Mouse (Mus musculus): ENCODE measurements at regions not wholly inside any gene's neighbourhood (a gene's known extent, or its start where the extent isn't known, plus 50 kb on each side); places are given as distances from the start of the nearest gene placed in this dataset.

GRCm38 (mm10) chr2:75590175-75590574 lies 68.9 kb upstream of the Hnrnpa3 start:
- Histone ChIP-seq H3K4me1 (replicated peaks; ENCODE audit: insufficient read depth, low read length) (peaks cover 8% of the 10 kb centered on the region; the same call in 1 of the 2 replicates), H3K36me3 (ENCODE audit: insufficient read depth, low read length) (no peaks in the 10 kb centered on the region), H3K4me2 (ENCODE audit: low read length) (peak overlapping the region; percentile 47), H3K4me3 (replicated peaks; ENCODE audit: low read depth, low read length) (no peak overlapping the region), H3K27me3 (ENCODE audit: insufficient read depth, low read length) (no peaks in the 10 kb centered on the region), H3K9ac (ENCODE audit: low read depth, low read length) (no peak overlapping the region), H3K27ac (no peak overlapping the region), H3K9me3 (replicated peaks; ENCODE audit: low read length) (no peaks in the 10 kb centered on the region)
- TF ChIP-seq CTCF (IDR thresholded peaks at IDR 0.05; ENCODE audit: low read depth) = peak; percentile 99
- 6% methylated on average over 10 of the region's 10 CpGs for WGBS
- peak; percentile 61 for ATAC-seq (replicated peaks; ENCODE audit: low FRiP score, low read depth)
- peak; percentile 95 for DNase-seq (ENCODE audit: low spot score)

- Histone ChIP-seq H3K4me3 (replicated peaks; ENCODE audit: low read depth, low read length) (no peak overlapping the region), H3K36me3 (ENCODE audit: insufficient read depth, low read length) (no peaks in the 10 kb centered on the region), H3K27me3 (ENCODE audit: insufficient read depth, low read length) (no peaks in the 10 kb centered on the region), H3K4me2 (ENCODE audit: low read length) (no peak overlapping the region), H3K9me3 (replicated peaks; ENCODE audit: low read length) (no peaks in the 10 kb centered on the region), H3K27ac (no peak overlapping the region), H3K4me1 (replicated peaks; ENCODE audit: insufficient read depth, low read length) (no peaks in the 10 kb centered on the region), H3K9ac (ENCODE audit: low read depth, low read length) (no peak overlapping the region)
- no peak for TF ChIP-seq CTCF (IDR thresholded peaks at IDR 0.05; ENCODE audit: low read depth)
- ATAC-seq (replicated peaks; ENCODE audit: low FRiP score, low read depth) = no peak
- 61% methylated on average over 5 of the region's 5 CpGs for WGBS
- no peak for DNase-seq (ENCODE audit: low spot score)
Observed at GRCm38 (mm10) chr2:75600511-75600910, 58.5 kb upstream of the Hnrnpa3 start.

GRCm38 (mm10) chr2:75603175-75603871 lies 55.7 kb upstream of the Hnrnpa3 start:
- Histone ChIP-seq H3K36me3 (ENCODE audit: insufficient read depth, low read length) (no peaks in the 10 kb centered on the region), H3K4me1 (replicated peaks; ENCODE audit: insufficient read depth, low read length) (peaks cover 7% of the 10 kb centered on the region), H3K4me3 (replicated peaks; ENCODE audit: low read depth, low read length) (peak overlapping the region; percentile 27; the same call in 1 of the 2 replicates), H3K9ac (ENCODE audit: low read depth, low read length) (peak overlapping the region; percentile 56), H3K27ac (no peak overlapping the region), H3K9me3 (replicated peaks; ENCODE audit: low read length) (no peaks in the 10 kb centered on the region), H3K27me3 (ENCODE audit: insufficient read depth, low read length) (no peaks in the 10 kb centered on the region), H3K4me2 (ENCODE audit: low read length) (peak overlapping the region; percentile 64)
- WGBS = 6% methylated on average over 24 of the region's 26 CpGs
- peak; percentile 73 for TF ChIP-seq CTCF (IDR thresholded peaks at IDR 0.05; ENCODE audit: low read depth)
- DNase-seq (ENCODE audit: low spot score) (peak; percentile 86), ATAC-seq (replicated peaks; ENCODE audit: low FRiP score, low read depth) (no peak)

GRCm38 (mm10) chr2:75605634-75606033 lies 53.4 kb upstream of the Hnrnpa3 start:
- 2% methylated on average over 7 of the region's 7 CpGs for WGBS
- peaks cover 10% of the 10 kb centered on the region for H3K4me1 ChIP-seq (replicated peaks; ENCODE audit: insufficient read depth, low read length)
- peak; percentile 100 for TF ChIP-seq CTCF (IDR thresholded peaks at IDR 0.05; ENCODE audit: low read depth)
- H3K27ac ChIP-seq = no peak overlapping the region
- no peak overlapping the region for H3K4me2 ChIP-seq (ENCODE audit: low read length)
- ATAC-seq (replicated peaks; ENCODE audit: low FRiP score, low read depth) (no peak), DNase-seq (ENCODE audit: low spot score) (peak; percentile 91)
- H3K9ac ChIP-seq (ENCODE audit: low read depth, low read length) = no peak overlapping the region
- no peaks in the 10 kb centered on the region for H3K36me3 ChIP-seq (ENCODE audit: insufficient read depth, low read length)
- H3K9me3 ChIP-seq (replicated peaks; ENCODE audit: low read length) = no peaks in the 10 kb centered on the region
- H3K4me3 ChIP-seq (replicated peaks; ENCODE audit: low read depth, low read length) = no peak overlapping the region
- no peaks in the 10 kb centered on the region for H3K27me3 ChIP-seq (ENCODE audit: insufficient read depth, low read length)

GRCm38 (mm10) chr2:75607010-75607915 lies 51.8 kb upstream of the Hnrnpa3 start:
- DNase-seq (ENCODE audit: low spot score) (peak; percentile 67), ATAC-seq (replicated peaks; ENCODE audit: low FRiP score, low read depth) (no peak)
- Histone ChIP-seq H3K4me2 (ENCODE audit: low read length) (no peak overlapping the region), H3K9ac (ENCODE audit: low read depth, low read length) (no peak overlapping the region), H3K27ac (peak overlapping the region; percentile 42; the same call in 1 of the 2 replicates), H3K4me3 (replicated peaks; ENCODE audit: low read depth, low read length) (no peak overlapping the region), H3K27me3 (ENCODE audit: insufficient read depth, low read length) (no peaks in the 10 kb centered on the region), H3K9me3 (replicated peaks; ENCODE audit: low read length) (no peaks in the 10 kb centered on the region), H3K4me1 (replicated peaks; ENCODE audit: insufficient read depth, low read length) (peaks cover 18% of the 10 kb centered on the region), H3K36me3 (ENCODE audit: insufficient read depth, low read length) (no peaks in the 10 kb centered on the region)
- 52% methylated on average over 11 of the region's 11 CpGs for WGBS
- TF ChIP-seq CTCF (IDR thresholded peaks at IDR 0.05; ENCODE audit: low read depth) = peak; percentile 47

- H3K4me3 ChIP-seq (replicated peaks; ENCODE audit: low read depth, low read length) = no peak overlapping the region
- H3K27me3 ChIP-seq (ENCODE audit: insufficient read depth, low read length) = no peaks in the 10 kb centered on the region
- H3K4me2 ChIP-seq (ENCODE audit: low read length) = peak overlapping the region; percentile 1; the same call in 1 of the 2 replicates
- no peaks in the 10 kb centered on the region for H3K36me3 ChIP-seq (ENCODE audit: insufficient read depth, low read length)
- no peak overlapping the region for H3K9ac ChIP-seq (ENCODE audit: low read depth, low read length)
- DNase-seq (ENCODE audit: low spot score) (peak; percentile 71), ATAC-seq (replicated peaks; ENCODE audit: low FRiP score, low read depth) (0 out of 2 replicates have a peak, but pooled peaks have one; percentile 47)
- peak overlapping the region; percentile 43; the same call in 1 of the 2 replicates for H3K27ac ChIP-seq
- TF ChIP-seq CTCF (IDR thresholded peaks at IDR 0.05; ENCODE audit: low read depth) = no peak
- H3K4me1 ChIP-seq (replicated peaks; ENCODE audit: insufficient read depth, low read length) = peaks cover 25% of the 10 kb centered on the region
- H3K9me3 ChIP-seq (replicated peaks; ENCODE audit: low read length) = no peaks in the 10 kb centered on the region
- WGBS = 13% methylated on average over 10 of the region's 10 CpGs
Observed at GRCm38 (mm10) chr2:75607958-75608357, 51.1 kb upstream of the Hnrnpa3 start.
